Mouse (Mus musculus) CH12.LX (cell line): ENCODE results near the gene Gp6. TPM values are rescaled to one million over a fixed set of nuclear protein-coding genes. Genes with fewer than 3 reads are reported as not detected.

Experiments used
- DNase-seq: peaks from one replicate; pipeline ENCODE4 v3.0.0-alpha.2; 2013; ENCODE audit errors: extremely low read depth
- H3K27ac ChIP-seq: 2 replicates; pipeline ENCODE4 v1.5.1; 2012; ENCODE audit warnings: low read depth, mild to moderate bottlenecking, control low read depth, moderate library complexity; ENCODE audit not compliant: insufficient read depth
- H3K27me3 ChIP-seq: replicated peaks from 2 replicates; pipeline ENCODE3; 2012; ENCODE audit warnings: inconsistent platforms
- H3K36me3 ChIP-seq, 2 experiments: replicated peaks in 1 of 2; 2 replicates each; pipeline versions ENCODE3 to v1.6.1; 2012; ENCODE audit warnings: inconsistent platforms in 1 of 2, low read length in 1 of 2, mild to moderate bottlenecking in 1 of 2, mixed read lengths in 1 of 2, moderate library complexity in 1 of 2; ENCODE audit not compliant: control insufficient read depth in 1 of 2, insufficient read depth in 1 of 2
- H3K4me1 ChIP-seq, 2 experiments: 2 replicates each; pipeline ENCODE4 v1.6.1; 2012; ENCODE audit warnings: inconsistent platforms in 1 of 2, moderate library complexity in 1 of 2; ENCODE audit not compliant: insufficient read depth in 2 of 2, control insufficient read depth in 1 of 2
- H3K4me2 ChIP-seq: 2 replicates; pipeline ENCODE4 v1.6.1; 2012; ENCODE audit warnings: low read depth, mild to moderate bottlenecking, control low read depth; ENCODE audit not compliant: poor library complexity, insufficient read depth, severe bottlenecking
- H3K4me3 ChIP-seq, 3 experiments: fragments of 150-350 bp in 1 of 3; sonication (generic) in 1 of 3; replicated peaks in 1 of 3; 2 replicates each; pipeline versions ENCODE3 to v1.5.1; 2011 to 2012; ENCODE audit warnings: low read depth in 2 of 3, low read length in 2 of 3, mild to moderate bottlenecking in 2 of 3, moderate library complexity in 2 of 3, control low read depth in 1 of 3, improper control_type of control experiment in 1 of 3, inconsistent platforms in 1 of 3, mixed read lengths in 1 of 3; ENCODE audit not compliant: poor library complexity in 1 of 3
- H3K79me2 ChIP-seq: replicated peaks from 2 replicates; pipeline ENCODE4 v1.6.1; 2012; ENCODE audit warnings: mild to moderate bottlenecking, moderate library complexity; ENCODE audit not compliant: control insufficient read depth, poor library complexity, insufficient read depth, severe bottlenecking; ENCODE audit errors: extremely low read depth
- H3K9ac ChIP-seq: 2 replicates; pipeline ENCODE4 v1.6.1; 2012; ENCODE audit warnings: low read depth, mild to moderate bottlenecking, control low read depth, moderate library complexity; ENCODE audit not compliant: insufficient read depth
- H3K9me3 ChIP-seq: replicated peaks from 2 replicates; pipeline ENCODE3; 2012; ENCODE audit warnings: low read length, inconsistent platforms, mixed read lengths
- CTCF ChIP-seq, 2 experiments: IDR thresholded peaks in 1 of 2; conservative IDR thresholded peaks in 1 of 2; 2 replicates each; pipeline ENCODE4 v1.5.1; 2011 to 2012; ENCODE audit warnings: low read depth in 2 of 2, low read length in 2 of 2, improper control_type of control experiment in 1 of 2, inconsistent platforms in 1 of 2, mild to moderate bottlenecking in 1 of 2, moderate library complexity in 1 of 2
- E2F4 ChIP-seq: IDR thresholded peaks from 2 replicates; pipeline ENCODE4 v1.6.1; 2011; ENCODE audit warnings: low read depth, low read length, improper control_type of control experiment; ENCODE audit not compliant: insufficient replicate concordance
- ELF1 ChIP-seq: IDR thresholded peaks from 2 replicates; pipeline ENCODE4 v1.6.1; 2014; ENCODE audit warnings: low read depth, mild to moderate bottlenecking, inconsistent platforms, low read length, improper control_type of control experiment
- EP300 ChIP-seq: IDR thresholded peaks from 2 replicates; pipeline ENCODE4 v1.6.1; 2011; ENCODE audit warnings: low read length, improper control_type of control experiment
- ETS1 ChIP-seq: conservative IDR thresholded peaks from 2 replicates; pipeline ENCODE4 v1.6.1; 2012; ENCODE audit warnings: low read depth, mild to moderate bottlenecking, inconsistent platforms, low read length, improper control_type of control experiment, moderate library complexity
- GABPA ChIP-seq: IDR thresholded peaks from 2 replicates; pipeline ENCODE4 v1.6.1; 2012; ENCODE audit warnings: low read depth, low read length, improper control_type of control experiment, inconsistent platforms; ENCODE audit not compliant: insufficient replicate concordance
- HCFC1 ChIP-seq: IDR thresholded peaks from 2 replicates; pipeline ENCODE4 v1.6.1; 2012; ENCODE audit warnings: low read depth, mild to moderate bottlenecking, inconsistent platforms, low read length, improper control_type of control experiment
- JUND ChIP-seq: conservative IDR thresholded peaks from 2 replicates; pipeline ENCODE4 v1.6.1; 2011; ENCODE audit warnings: low read depth, low read length, improper control_type of control experiment
- KAT2A ChIP-seq: IDR thresholded peaks from 2 replicates; pipeline ENCODE4 v1.6.1; 2012; ENCODE audit warnings: low read length, improper control_type of control experiment, inconsistent platforms; ENCODE audit not compliant: insufficient replicate concordance
- MAFK ChIP-seq: IDR thresholded peaks from 2 replicates; pipeline ENCODE4 v1.6.1; 2011; ENCODE audit warnings: low read length, improper control_type of control experiment; ENCODE audit not compliant: insufficient replicate concordance
- MAX ChIP-seq: IDR thresholded peaks from 2 replicates; pipeline ENCODE4 v1.6.1; 2011; ENCODE audit warnings: low read length, improper control_type of control experiment
- MAZ ChIP-seq: IDR thresholded peaks from 2 replicates; pipeline ENCODE4 v1.6.1; 2012; ENCODE audit warnings: low read depth, mild to moderate bottlenecking, inconsistent platforms, low read length, improper control_type of control experiment, moderate library complexity
- MEF2A ChIP-seq: IDR thresholded peaks from 2 replicates; pipeline ENCODE4 v1.6.1; 2014; ENCODE audit warnings: low read depth, mild to moderate bottlenecking, inconsistent platforms, low read length, improper control_type of control experiment, borderline replicate concordance
- MXI1 ChIP-seq: IDR thresholded peaks from 2 replicates; pipeline ENCODE4 v1.6.1; 2011; ENCODE audit warnings: mild to moderate bottlenecking, low read depth, low read length, improper control_type of control experiment
- MYC ChIP-seq: IDR thresholded peaks from 2 replicates; pipeline ENCODE4 v1.6.1; 2011; ENCODE audit warnings: low read depth, mild to moderate bottlenecking, improper control_type of control experiment, low read length
- NRF1 ChIP-seq: IDR thresholded peaks from 2 replicates; pipeline ENCODE4 v1.6.1; 2014; ENCODE audit warnings: low read depth, mild to moderate bottlenecking, inconsistent platforms, low read length, improper control_type of control experiment, moderate library complexity
- POLR2A ChIP-seq: IDR thresholded peaks from 2 replicates; pipeline ENCODE4 v1.6.1; 2011; ENCODE audit warnings: low read depth, mild to moderate bottlenecking, improper control_type of control experiment, low read length
- RAD21 ChIP-seq: IDR thresholded peaks from 2 replicates; pipeline ENCODE4 v1.6.1; 2011; ENCODE audit warnings: low read depth, mild to moderate bottlenecking, low read length, improper control_type of control experiment, moderate library complexity
- RCOR1 ChIP-seq: conservative IDR thresholded peaks from 2 replicates; pipeline ENCODE4 v1.6.1; 2012; ENCODE audit warnings: low read depth, mild to moderate bottlenecking, inconsistent platforms, low read length, improper control_type of control experiment
- SIN3A ChIP-seq: IDR thresholded peaks from 2 replicates; pipeline ENCODE4 v1.6.1; 2012; ENCODE audit warnings: low read length, improper control_type of control experiment, inconsistent platforms
- TCF12 ChIP-seq: IDR thresholded peaks from 2 replicates; pipeline ENCODE4 v1.6.1; 2014; ENCODE audit warnings: low read depth, mild to moderate bottlenecking, inconsistent platforms, low read length, improper control_type of control experiment
- ZC3H11A ChIP-seq: IDR thresholded peaks from 2 replicates; pipeline ENCODE4 v1.6.1; 2012; ENCODE audit warnings: low read depth, mild to moderate bottlenecking, inconsistent platforms, low read length, improper control_type of control experiment
- ZKSCAN1 ChIP-seq: IDR thresholded peaks from 2 replicates; pipeline ENCODE4 v1.6.1; 2012; ENCODE audit warnings: low read depth, inconsistent platforms, low read length, improper control_type of control experiment, borderline replicate concordance
- ZNF384 ChIP-seq: IDR thresholded peaks from 2 replicates; pipeline ENCODE4 v1.6.1; 2012; ENCODE audit warnings: low read depth, low read length, improper control_type of control experiment, inconsistent platforms
- dilution Hi-C: fragments of 300-500 bp; cut with MboI; formaldehyde crosslinking; loops from 2 replicates; pipeline ENCODE4 v1.14.3; 2020; ENCODE audit warnings: low sequenced_read_pairs; ENCODE audit not compliant: extremely low pct_unique_long_range_greater_than_20kb, extremely low pct_ligation_motif_present
- in situ Hi-C: fragments of 300-500 bp; cut with MboI; formaldehyde crosslinking; loops from 3 replicates; pipeline ENCODE4 v1.14.3; 2019; ENCODE audit warnings: low sequenced_read_pairs, low pct_ligation_motif_present, low pct_unique_long_range_greater_than_20kb, mixed read lengths
- polyA plus RNA-seq: library from polyadenylated mRNA; unstranded; fragments of >175 nt; gene quantifications from 2 replicates; pipeline ENCODE4 v1.2.1, GENCODE M21; 2012; ENCODE audit warnings: low read depth; ENCODE audit not compliant: insufficient read length
- total RNA-seq, 2 experiments: library from RNA; depleted of rRNA; stranded (reverse); fragments of 300-350 nt in 1 of 2; fragments of >200 nt in 1 of 2; gene quantifications; 2 replicates each; pipeline ENCODE4 v1.2.3; 2012 to 2014

Gene Gp6
- total and polyA plus RNA-seq, 3 experiments = 0.55 to 2.0 (median 0.60) TPM

- H3K9me3 ChIP-seq = no peaks in the 10 kb centered on the region
- in situ Hi-C loops = no loop called here
Observed at GRCm38 (mm10) chr7:4337509-4337908, 60.0 kb downstream of the Gp6 start, which contains the start of gene Ncr1. Ncr1 (plus strand) TSS chr7:4337724.

GRCm38 (mm10) chr7:4323301-4323700, 74.2 kb downstream of the Gp6 start:
- Histone ChIP-seq H3K27me3 (no peaks in the 10 kb centered on the region), H3K4me2 (no peak overlapping the region), H3K9ac (no peak overlapping the region), H3K27ac (no peak overlapping the region), H3K4me1 (peaks cover 0 to 8% of the 10 kb centered on the region in 2 experiments; a peak in 1 of 4 replicates), H3K4me3 (no peak overlapping the region), H3K36me3 (no peaks in the 10 kb centered on the region), H3K9me3 (no peaks in the 10 kb centered on the region), H3K79me2 (no peaks in the 10 kb centered on the region)
- in situ Hi-C loops (loop anchor here (5.0 kb wide), 1 partner anchor 34 kb away; no protein-coding TSS in a partner anchor), dilution Hi-C loops (no loop called here)
- TF ChIP-seq MAFK (no peak), MEF2A (no peak), E2F4 (no peak), GABPA (no peak), ETS1 (no peak), CTCF (conservative IDR thresholded peaks at IDR 0.05 in 1 of 2, IDR thresholded peaks at IDR 0.05 in 1 of 2; ENCODE audit: low read depth in 2 of 2, low read length in 2 of 2) (no peak), KAT2A (no peak), ZKSCAN1 (no peak), MXI1 (no peak), ELF1 (no peak), MYC (no peak), JUND (no peak), MAZ (no peak), EP300 (no peak), RCOR1 (no peak), HCFC1 (no peak)
- peak; percentile 9 for DNase-seq

More at GRCm38 (mm10) chr7:4337509-4337908, 60.0 kb downstream of the Gp6 start, which contains the start of gene Ncr1:
- no peaks in the 10 kb centered on the region for H3K27me3 ChIP-seq
- H3K79me2 ChIP-seq = no peaks in the 10 kb centered on the region
- H3K4me1 ChIP-seq = no peaks in the 10 kb centered on the region
- DNase-seq = no peak
- no peak within 1 kb of the TSS for H3K9ac ChIP-seq
- H3K4me2 ChIP-seq = no peak within 1 kb of the TSS
- no peak within 1 kb of the TSS for H3K4me3 ChIP-seq
- H3K36me3 ChIP-seq = no peaks in the 10 kb centered on the region
- dilution Hi-C loops = no loop called here
- TF ChIP-seq RAD21 (no peak), SIN3A (no peak), POLR2A (no peak), MAX (no peak), E2F4 (no peak), TCF12 (no peak), ZC3H11A (no peak), EP300 (no peak), CTCF (conservative IDR thresholded peaks at IDR 0.05 in 1 of 2, IDR thresholded peaks at IDR 0.05 in 1 of 2; ENCODE audit: low read depth in 2 of 2, low read length in 2 of 2) (no peak), NRF1 (no peak), ZNF384 (no peak)
- H3K27ac ChIP-seq = no peak within 1 kb of the TSS
